Mouse (Mus musculus) small intestine, adult 2 months (tissue): ENCODE data around the gene Prnp. TPM values are rescaled to one million over a fixed set of nuclear protein-coding genes. Genes with fewer than 3 reads are reported as not detected.

Experiments used
- H3K27ac ChIP-seq: fragments of 200-500 bp; 2 replicates; pipeline ENCODE4 v1.5.1; 2012; ENCODE audit warnings: low read depth, low read length, control low read depth, inconsistent platforms; ENCODE audit not compliant: insufficient read depth
- H3K27me3 ChIP-seq: fragments of 200-500 bp; 2 replicates; pipeline ENCODE4 v1.6.1; 2012; ENCODE audit warnings: mild to moderate bottlenecking, moderate library complexity, low read length, inconsistent platforms; ENCODE audit not compliant: control insufficient read depth, insufficient read depth
- H3K36me3 ChIP-seq: fragments of 200-500 bp; 2 replicates; pipeline ENCODE4 v1.6.1; 2012; ENCODE audit warnings: mild to moderate bottlenecking, low read length, control low read depth, inconsistent platforms; ENCODE audit not compliant: control insufficient read depth, insufficient read depth
- H3K4me1 ChIP-seq: fragments of 200-500 bp; 2 replicates; pipeline ENCODE4 v1.6.1; 2012; ENCODE audit warnings: low read length, inconsistent platforms, mixed read lengths; ENCODE audit not compliant: control insufficient read depth, insufficient read depth, insufficient read length
- H3K4me3 ChIP-seq: fragments of 200-500 bp; 2 replicates; pipeline ENCODE4 v1.5.1; 2012; ENCODE audit warnings: low read depth, mild to moderate bottlenecking, control low read depth, inconsistent platforms, low read length, moderate library complexity
- CTCF ChIP-seq: fragments of 200-500 bp; IDR thresholded peaks from 2 replicates; pipeline ENCODE4 v1.5.1; 2012; ENCODE audit warnings: low read depth, mild to moderate bottlenecking, control low read depth, inconsistent platforms, low read length, moderate library complexity, mixed read lengths; ENCODE audit not compliant: insufficient replicate concordance, insufficient read length; ENCODE audit errors: extremely low read depth
- POLR2A ChIP-seq: fragments of 200-500 bp; IDR thresholded peaks from 2 replicates; pipeline ENCODE4 v1.6.1; 2012; ENCODE audit warnings: low read depth, mild to moderate bottlenecking, control low read depth, inconsistent platforms, low read length, moderate library complexity
- WGBS: fragments of 180-500 bp; shearing (Covaris S2); methylation state at CpG from one replicate; pipeline ENCODE4 v1.1.7; 2018; 5-methylcytosine and 5-hydroxymethylcytosine counted together
- polyA plus RNA-seq: library from polyadenylated mRNA; depleted of rRNA; stranded (reverse); fragments of >200 nt; gene quantifications from 2 replicates; pipeline ENCODE4 v1.2.3, GENCODE M21; 2012

The Prnp gene
- polyA plus RNA-seq, 1 experiment = 13.5 TPM

DNA sequence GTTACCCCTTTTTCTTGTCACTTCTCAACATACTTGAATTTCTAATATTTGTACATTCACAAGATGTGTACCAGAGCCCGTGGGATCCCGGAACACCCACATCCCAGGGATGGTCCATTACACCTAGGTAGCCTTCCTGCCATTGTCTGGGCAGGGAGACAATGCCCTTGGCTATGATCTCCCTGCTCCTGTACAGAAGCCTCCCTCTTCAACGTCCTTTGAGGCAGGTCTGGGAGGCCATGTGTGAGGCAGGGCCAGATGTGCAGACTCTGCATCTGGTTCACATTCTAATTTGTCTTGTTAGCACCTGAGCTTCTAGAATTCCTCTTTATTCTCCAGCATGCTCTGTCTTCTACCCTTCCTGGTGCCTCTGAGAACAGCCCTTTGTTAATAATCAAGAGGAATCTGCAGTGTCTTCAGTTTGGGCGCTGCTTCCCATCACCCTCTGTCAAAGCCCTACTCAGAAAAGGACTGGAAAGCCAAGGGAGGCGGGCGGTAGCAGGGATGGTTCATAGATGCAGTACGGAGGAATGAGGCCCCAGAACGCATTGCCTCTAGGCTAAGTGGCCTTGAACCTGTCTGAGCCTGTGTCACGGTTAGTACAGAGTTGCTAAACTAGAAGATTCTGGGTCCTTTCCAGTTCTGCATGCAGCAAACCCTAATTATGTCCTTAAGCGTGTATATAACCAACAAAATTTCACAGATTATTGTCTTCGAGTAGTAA, 39.4 kb downstream of the Prnp start:
- TF ChIP-seq POLR2A (no peak), CTCF (no peak)
- Histone ChIP-seq H3K27ac (no peak overlapping the region), H3K4me1 (peaks cover 5% of the 10 kb centered on the region; the same call in 1 of the 2 replicates), H3K4me3 (no peak overlapping the region), H3K36me3 (no peaks in the 10 kb centered on the region), H3K27me3 (peaks cover 7% of the 10 kb centered on the region; the same call in 1 of the 2 replicates)
- WGBS = 68% methylated on average over 11 of the region's 11 CpGs

GRCm38 (mm10) chr2:131949767-131950597, 40.3 kb downstream of the Prnp start:
- Histone ChIP-seq H3K27ac (no peak overlapping the region), H3K4me1 (peaks cover 8% of the 10 kb centered on the region; the same call in 1 of the 2 replicates), H3K27me3 (peaks cover 7% of the 10 kb centered on the region; the same call in 1 of the 2 replicates), H3K36me3 (no peaks in the 10 kb centered on the region), H3K4me3 (no peak overlapping the region)
- no peak for TF ChIP-seq POLR2A
- TF ChIP-seq CTCF = peak; percentile 28; the same call in 1 of the 2 replicates
- 37% methylated on average over 9 of the region's 9 CpGs for WGBS

- H3K4me3 ChIP-seq = no peak within 1 kb of the TSS
- no peak within 1 kb of the TSS for H3K27ac ChIP-seq
- TF ChIP-seq CTCF = no peak
- no peak for TF ChIP-seq POLR2A
- no peaks in the 10 kb centered on the region for H3K36me3 ChIP-seq
- peaks cover 9% of the 10 kb centered on the region; the same call in 1 of the 2 replicates for H3K4me1 ChIP-seq
- peaks cover 7% of the 10 kb centered on the region; the same call in 1 of the 2 replicates for H3K27me3 ChIP-seq
- WGBS = 12% methylated on average over 11 of the region's 11 CpGs
Measured at GRCm38 (mm10) chr2:131950598-131951095, 40.9 kb downstream of the Prnp start, which contains the start of gene Prnd. Gene Prnd, plus strand, starts transcription at chr2:131950861.

- Histone ChIP-seq H3K36me3 (no peaks in the 10 kb centered on the region), H3K4me1 (peaks cover 9% of the 10 kb centered on the region; the same call in 1 of the 2 replicates), H3K27ac (no peak overlapping the region), H3K4me3 (no peak overlapping the region), H3K27me3 (peaks cover 7% of the 10 kb centered on the region; the same call in 1 of the 2 replicates)
- TF ChIP-seq CTCF = no peak
- no peak for TF ChIP-seq POLR2A
- 54% methylated on average over 2 of the region's 2 CpGs for WGBS
Measured at GRCm38 (mm10) chr2:131952456-131952855, 42.7 kb downstream of the Prnp start.

DNA sequence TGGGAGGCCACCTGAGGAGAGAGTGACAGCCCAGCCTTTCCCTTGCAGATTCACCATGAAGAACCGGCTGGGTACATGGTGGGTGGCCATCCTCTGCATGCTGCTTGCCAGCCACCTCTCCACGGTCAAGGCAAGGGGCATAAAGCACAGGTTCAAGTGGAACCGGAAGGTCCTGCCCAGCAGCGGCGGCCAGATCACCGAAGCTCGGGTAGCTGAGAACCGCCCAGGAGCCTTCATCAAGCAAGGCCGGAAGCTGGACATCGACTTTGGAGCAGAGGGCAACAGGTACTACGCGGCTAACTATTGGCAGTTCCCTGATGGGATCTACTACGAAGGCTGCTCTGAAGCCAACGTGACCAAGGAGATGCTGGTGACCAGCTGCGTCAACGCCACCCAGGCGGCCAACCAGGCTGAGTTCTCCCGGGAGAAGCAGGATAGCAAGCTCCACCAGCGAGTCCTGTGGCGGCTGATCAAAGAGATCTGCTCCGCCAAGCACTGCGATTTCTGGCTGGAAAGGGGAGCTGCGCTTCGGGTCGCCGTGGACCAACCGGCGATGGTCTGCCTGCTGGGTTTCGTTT, 43.3 kb downstream of the Prnp start:
- Histone ChIP-seq H3K4me1 (peaks cover 9% of the 10 kb centered on the region; the same call in 1 of the 2 replicates), H3K27me3 (peaks cover 7% of the 10 kb centered on the region; the same call in 1 of the 2 replicates), H3K27ac (no peak overlapping the region), H3K36me3 (no peaks in the 10 kb centered on the region), H3K4me3 (peak overlapping the region; percentile 26)
- WGBS = 14% methylated on average over 29 of the region's 29 CpGs
- TF ChIP-seq POLR2A = no peak
- no peak for TF ChIP-seq CTCF

GRCm38 (mm10) chr2:131953711-131954110, 44.0 kb downstream of the Prnp start:
- H3K4me1 ChIP-seq = peaks cover 9% of the 10 kb centered on the region; the same call in 1 of the 2 replicates
- H3K4me3 ChIP-seq = no peak overlapping the region
- peaks cover 7% of the 10 kb centered on the region; the same call in 1 of the 2 replicates for H3K27me3 ChIP-seq
- H3K36me3 ChIP-seq = no peaks in the 10 kb centered on the region
- H3K27ac ChIP-seq = no peak overlapping the region
- no peak for TF ChIP-seq POLR2A
- no peak for TF ChIP-seq CTCF
- WGBS = 82% methylated on average over 4 of the region's 4 CpGs
